Mouse (Mus musculus) large intestine, adult 2 months (tissue): Measurements from ENCODE around the gene Ctla4. TPM values are rescaled to one million over a fixed set of nuclear protein-coding genes. Genes with fewer than 3 reads are reported as not detected.

ENCODE experiments used
- DNase-seq: peaks from one replicate; pipeline ENCODE4 v3.0.0-alpha.2; 2012; ENCODE audit warnings: low read depth, low spot score
- WGBS: fragments of 180-500 bp; shearing (Covaris S2); methylation state at CpG from one replicate; pipeline ENCODE4 v1.1.7; 2018; 5-methylcytosine and 5-hydroxymethylcytosine counted together
- polyA plus RNA-seq: library from polyadenylated mRNA; depleted of rRNA; stranded (reverse); fragments of >200 nt; gene quantifications from 2 replicates; pipeline ENCODE4 v1.2.3, GENCODE M21; 2012; rRNA removed

Ctla4 gene
- polyA plus RNA-seq: 0.56 and 0.84 TPM in 2 replicates

GRCm38 (mm10) chr1:60886981-60887380, at the start of gene Ctla4:
Gene Ctla4, plus strand, starts transcription at chr1:60887000.
- WGBS: 80% methylated on average over 7 of the region's 7 CpGs

DNA sequence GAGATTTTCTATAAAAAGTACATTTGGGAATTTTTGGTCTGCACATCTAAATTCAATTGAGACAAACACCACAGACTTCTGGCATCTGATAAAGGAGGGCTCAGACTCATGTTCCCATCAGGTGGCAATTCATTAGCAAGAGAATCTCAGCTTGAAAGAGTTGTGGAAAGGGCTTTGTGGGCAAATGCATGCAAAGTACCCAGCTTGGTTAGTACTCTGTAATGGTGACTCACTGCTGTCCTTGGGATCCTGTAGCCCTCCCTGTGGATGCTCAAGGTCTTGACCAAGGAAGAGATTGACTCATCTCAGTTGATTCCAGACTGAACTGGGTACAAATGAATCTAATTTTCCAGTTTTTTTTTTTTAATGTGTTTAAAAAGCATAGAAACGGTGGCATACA, 47.6 kb upstream of the Ctla4 start:
- no peak for DNase-seq
- WGBS: 69% methylated on average over 1 of the region's 1 CpGs

More at GRCm38 (mm10) chr1:60886981-60887380, at the start of gene Ctla4:
- DNase-seq: no peak

GRCm38 (mm10) chr1:60845318-60846060, 41.3 kb upstream of the Ctla4 start:
- DNase-seq: no peak
- WGBS: 65% methylated on average over 7 of the region's 7 CpGs

DNA sequence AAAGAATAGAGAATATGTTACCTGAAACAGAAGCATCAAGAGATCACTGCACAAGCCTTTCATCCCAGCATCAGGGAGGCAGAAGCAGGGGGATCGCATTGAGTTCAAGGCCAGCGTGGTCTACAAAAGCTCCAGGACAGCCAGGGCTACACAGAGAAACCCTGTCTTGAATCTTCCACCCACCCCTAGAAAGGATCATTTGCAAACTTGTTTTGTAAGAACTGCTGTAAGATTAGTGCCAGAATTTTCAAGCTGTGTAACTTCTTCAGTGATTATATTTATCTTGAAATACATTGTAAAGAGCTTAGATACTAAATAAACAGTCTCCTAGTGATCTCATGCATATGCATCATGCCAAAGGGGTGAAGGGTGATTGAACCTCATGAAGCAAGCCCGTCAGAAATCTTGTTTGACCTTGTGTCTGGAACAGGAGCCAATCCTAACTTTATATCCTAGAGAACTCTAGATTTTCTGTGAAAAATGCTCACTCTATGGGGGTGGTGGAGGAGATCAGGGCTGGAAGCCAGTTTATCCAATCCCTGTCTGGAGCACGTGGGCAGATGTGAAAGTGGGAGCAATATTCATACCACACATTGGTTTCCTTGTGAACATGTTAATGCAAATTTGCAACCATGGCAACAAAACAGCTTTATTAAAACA, 40.1 kb upstream of the Ctla4 start:
- DNase-seq: no peak
- 43% methylated on average over 4 of the region's 4 CpGs for WGBS

GRCm38 (mm10) chr1:60849112-60849511, 37.7 kb upstream of the Ctla4 start:
- 77% methylated on average over 2 of the region's 2 CpGs for WGBS
- DNase-seq: no peak

GRCm38 (mm10) chr1:60849816-60850215, 37.0 kb upstream of the Ctla4 start:
- DNase-seq: no peak
- WGBS: 89% methylated on average over 4 of the region's 4 CpGs

DNA sequence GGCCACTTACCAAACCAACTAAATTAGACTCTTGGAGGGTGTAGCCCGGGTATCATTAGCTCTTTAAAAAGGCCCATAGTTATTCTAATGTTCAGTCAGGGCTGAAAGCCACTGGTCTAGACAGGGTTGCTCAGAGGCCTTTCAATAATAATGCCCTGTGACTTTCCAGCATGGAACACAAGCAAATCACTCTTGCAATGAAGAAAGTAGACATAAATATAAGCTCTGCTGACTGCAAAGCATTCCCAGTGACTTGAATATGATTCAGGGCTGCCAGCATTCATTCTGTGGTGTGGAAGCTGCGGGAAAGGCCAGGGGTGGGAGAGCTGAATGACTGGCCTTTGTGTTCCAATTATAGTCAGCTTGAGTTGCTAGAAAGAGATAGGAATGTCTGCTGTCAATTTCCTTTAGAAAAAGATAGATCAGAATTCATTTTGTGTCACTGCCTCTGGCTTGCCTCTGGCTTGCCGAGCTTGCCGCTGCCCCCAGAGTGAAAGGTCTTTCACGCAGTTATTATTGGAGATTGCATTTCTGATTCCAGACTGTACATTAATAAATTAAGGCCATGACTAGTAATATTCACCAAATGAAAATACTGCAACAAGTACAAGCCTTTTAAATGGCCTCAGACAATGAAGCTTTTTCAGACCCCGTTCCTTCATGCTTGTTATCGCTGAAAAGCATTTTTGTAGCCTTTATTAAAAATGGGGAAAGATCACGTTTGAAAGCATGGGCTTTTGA, 35.6 kb upstream of the Ctla4 start:
- 90% methylated on average over 8 of the region's 8 CpGs for WGBS
- DNase-seq: no peak

GRCm38 (mm10) chr1:60852075-60852769, 34.6 kb upstream of the Ctla4 start:
- 24% methylated on average over 10 of the region's 10 CpGs for WGBS
- no peak for DNase-seq

GRCm38 (mm10) chr1:60852770-60853147, 34.0 kb upstream of the Ctla4 start:
- WGBS: 71% methylated on average over 6 of the region's 6 CpGs
- no peak for DNase-seq

DNA sequence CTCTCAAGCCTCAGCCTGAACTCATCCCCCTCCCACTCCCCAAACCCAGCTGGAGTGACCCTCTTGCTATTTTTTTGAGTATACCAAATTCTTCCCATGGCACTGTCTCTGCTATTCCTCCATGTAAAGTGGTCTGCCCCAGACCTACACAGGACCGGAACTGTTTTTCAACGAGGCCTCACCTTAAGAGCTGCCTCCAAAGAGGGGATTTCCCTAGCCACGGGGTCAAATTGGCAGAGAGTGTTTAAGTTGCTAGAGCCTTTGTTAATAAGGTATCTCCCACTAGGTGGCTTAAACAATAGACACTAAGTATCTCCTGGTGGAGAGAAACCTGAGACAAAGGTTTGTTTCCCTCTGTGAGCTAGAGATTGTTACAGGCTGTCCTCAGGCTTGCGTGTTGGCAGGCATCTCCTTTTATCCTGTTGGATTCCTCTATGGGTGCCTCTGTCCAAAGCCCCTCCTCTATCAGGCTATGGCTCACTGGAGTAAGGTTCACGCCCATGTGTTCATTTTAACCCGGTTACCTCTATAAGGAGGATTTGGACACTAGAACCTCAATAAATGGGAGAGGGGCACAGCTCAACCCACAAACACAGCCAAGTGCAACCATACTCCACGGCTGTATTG, 33.4 kb upstream of the Ctla4 start:
- DNase-seq: no peak
- WGBS: 70% methylated on average over 7 of the region's 7 CpGs

- no peak for DNase-seq
- WGBS: 92% methylated on average over 5 of the region's 5 CpGs
These were observed 32.8 kb upstream of the Ctla4 start for GRCm38 (mm10) chr1:60853991-60854390.

- no peak for DNase-seq
- WGBS: 61% methylated on average over 12 of the region's 12 CpGs
These were observed 29.2 kb upstream of the Ctla4 start for GRCm38 (mm10) chr1:60857351-60858220.

DNA sequence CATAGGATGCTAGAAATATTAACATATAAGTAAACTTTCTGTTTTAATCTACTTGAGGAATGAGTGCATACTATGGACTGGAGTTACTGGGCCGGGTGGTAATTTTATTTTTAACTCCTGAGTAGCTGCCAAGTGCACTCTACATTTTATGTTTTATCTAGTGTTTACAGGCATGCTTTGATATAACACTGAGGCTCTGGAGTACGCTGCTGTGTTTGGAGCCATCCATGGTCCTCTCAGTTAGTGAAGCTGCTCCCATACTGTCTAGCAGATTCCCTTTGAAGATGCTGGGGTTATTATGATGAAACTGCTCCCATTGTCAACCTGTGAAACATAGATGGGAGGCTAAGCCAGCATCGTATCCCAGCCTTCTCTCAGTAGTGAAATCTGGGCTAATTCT, 27.6 kb upstream of the Ctla4 start:
- DNase-seq: no peak
- 61% methylated on average over 3 of the region's 3 CpGs for WGBS

DNA sequence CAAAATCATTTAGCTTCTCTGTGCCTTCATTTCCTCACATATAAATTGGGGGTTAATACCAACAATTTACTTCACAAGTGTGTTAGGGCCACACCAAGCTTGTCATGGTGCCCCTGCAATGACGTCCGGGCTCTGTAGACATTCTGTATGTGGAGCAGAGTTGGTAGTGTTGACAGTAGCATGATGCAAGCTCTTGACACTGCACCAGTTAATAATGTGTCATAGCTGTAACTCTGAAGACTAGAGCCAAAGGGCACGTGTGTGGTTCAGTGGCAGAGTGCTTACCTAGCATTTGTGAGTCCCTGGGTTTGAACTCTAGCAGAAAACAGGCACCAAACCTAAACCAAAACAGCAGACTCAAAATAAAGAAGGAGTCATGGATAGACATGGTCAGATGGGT, 27.0 kb upstream of the Ctla4 start:
- WGBS: 62% methylated on average over 3 of the region's 3 CpGs
- DNase-seq: no peak

GRCm38 (mm10) chr1:60860357-60860946, 26.3 kb upstream of the Ctla4 start:
- DNase-seq: no peak
- WGBS: 17% methylated on average over 3 of the region's 3 CpGs

DNA sequence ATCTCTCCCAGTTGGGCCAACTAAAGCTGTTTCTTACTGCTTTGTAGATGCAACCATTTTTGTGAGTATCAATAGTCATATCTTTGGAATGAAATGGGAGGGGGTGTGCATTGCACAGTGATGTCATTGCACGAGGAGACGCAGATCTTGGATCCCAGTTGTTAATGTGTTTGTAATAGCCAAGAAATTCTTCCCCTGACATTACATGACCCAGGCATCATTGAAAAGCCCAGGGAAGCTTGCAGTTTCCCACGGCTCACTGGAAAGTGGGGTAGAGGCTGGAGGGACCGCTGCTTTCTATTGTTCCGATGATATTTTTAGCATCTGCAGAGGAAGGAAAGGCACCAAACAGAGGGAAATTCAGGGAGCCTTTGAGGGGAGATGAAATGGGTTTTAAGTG, 25.8 kb upstream of the Ctla4 start:
- WGBS: 54% methylated on average over 5 of the region's 5 CpGs
- DNase-seq: no peak

DNA sequence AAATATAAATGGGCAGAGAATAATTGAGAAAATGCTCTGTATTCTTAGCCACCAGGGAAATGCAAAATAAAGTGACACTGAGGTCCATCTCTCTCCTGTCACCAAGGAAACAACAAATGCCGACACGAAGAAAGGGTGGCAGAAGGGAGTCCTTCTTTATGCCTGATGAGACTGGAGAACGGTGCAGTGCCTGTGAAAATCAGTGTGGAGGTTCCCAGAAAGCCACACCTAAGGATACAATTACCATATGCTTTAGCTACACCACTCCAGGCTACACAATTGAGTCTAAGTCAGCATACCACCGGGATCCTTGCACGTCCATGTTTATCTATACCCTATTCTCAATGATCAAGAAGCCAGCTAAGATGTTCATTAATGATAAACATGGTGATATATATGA, 25.4 kb upstream of the Ctla4 start:
- no peak for DNase-seq
- 80% methylated on average over 5 of the region's 5 CpGs for WGBS

DNA sequence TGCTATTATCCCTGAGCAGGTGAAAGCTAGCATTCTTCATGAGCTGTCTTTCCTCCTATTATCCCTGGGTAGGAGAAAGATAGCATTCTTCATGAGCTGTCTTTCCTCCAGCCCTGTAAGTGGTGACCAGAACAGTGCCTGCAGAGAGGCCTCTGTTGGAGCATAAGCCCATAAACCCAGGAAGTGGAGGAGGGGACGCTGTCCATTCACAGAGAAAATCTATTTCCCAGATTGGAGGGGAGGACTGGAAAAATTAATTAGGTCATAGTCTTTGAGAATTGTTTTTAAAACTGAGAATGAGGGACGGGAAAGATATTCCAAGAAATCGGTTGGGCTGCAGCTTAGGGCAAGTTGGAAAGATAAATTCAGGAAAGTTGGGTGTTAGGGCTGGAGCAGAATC, 24.3 kb upstream of the Ctla4 start:
- WGBS: 71% methylated on average over 3 of the region's 3 CpGs
- DNase-seq: no peak
